Mouse (Mus musculus) cerebellum, postnatal 36 days (tissue): ENCODE measurements around the gene Gabarapl2.

Source experiments
- DNase-seq, 2 experiments: peaks; one replicate each; pipeline ENCODE4 v3.0.0; 2021 to 2022; ENCODE audit warnings: mixed read lengths in 2 of 2

The Gabarapl2 gene

DNA sequence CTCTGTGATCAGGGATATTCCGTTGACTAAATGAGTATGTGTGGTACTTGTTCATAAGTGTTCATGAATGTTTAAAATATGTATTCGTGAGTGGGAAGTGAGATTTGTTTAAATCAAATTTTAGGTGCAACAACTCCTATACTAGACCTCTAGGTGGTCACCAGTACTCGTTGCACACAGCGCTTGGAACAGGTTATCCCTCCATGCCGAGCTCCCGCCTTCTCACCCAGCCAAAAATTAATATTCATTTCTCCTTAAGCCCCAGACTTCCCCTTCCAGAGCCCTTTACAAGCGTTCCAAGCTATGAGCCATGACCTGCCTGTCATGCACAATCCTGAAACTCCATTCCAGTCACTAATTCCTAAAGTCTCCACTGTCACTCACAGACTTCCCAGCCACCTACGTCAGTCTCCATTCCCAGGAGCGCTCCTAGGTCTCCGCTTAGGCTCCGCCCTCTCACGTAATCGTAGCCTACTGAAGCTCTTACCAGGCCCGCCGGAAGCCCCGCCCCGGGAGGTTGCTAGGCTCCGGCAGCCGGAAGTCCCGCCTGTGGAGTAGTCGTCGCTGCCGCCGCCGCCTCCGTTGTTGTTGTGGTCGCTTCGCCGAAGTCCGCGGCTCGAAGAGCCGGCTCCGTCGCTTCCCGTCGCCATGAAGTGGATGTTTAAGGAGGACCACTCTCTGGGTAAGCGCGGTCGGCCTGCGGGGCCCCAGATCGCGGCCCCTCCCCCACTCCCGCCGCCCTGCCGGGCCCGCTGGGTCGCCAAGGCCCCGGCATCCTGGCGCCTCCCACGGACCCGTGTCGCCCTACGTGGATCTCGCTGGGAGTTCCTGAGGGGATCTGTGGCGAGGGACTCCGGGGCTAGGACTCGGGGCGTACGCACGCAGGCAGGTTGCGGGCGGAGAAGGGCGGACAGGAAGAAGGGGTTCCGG is at the start of gene Gabarapl2:
Gene Gabarapl2 (plus strand): TSS at position 533 of the 930 bp plus-strand sequence.
- peak; percentile 97 to 99 for DNase-seq

DNA sequence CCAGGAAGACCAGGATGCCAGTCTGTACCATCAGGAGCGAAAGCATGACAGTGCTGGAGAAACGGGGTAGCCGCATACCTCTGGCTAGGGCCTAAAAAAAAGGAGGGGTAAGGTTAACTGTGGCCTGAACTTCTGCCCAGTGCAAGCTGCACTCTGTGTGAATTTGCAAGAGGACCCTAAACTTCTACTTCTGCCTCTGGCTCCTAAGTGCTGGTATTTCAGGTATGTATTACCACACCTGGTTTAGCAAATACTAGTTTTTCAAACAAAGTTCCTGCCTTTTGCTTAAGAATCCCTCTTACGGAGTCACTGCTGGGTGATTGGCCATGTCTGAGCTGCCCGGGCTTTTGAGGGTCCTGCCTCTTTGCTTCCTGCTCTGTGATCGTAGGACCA is 49.6 kb upstream of the Gabarapl2 start:
- no peak for DNase-seq

DNA sequence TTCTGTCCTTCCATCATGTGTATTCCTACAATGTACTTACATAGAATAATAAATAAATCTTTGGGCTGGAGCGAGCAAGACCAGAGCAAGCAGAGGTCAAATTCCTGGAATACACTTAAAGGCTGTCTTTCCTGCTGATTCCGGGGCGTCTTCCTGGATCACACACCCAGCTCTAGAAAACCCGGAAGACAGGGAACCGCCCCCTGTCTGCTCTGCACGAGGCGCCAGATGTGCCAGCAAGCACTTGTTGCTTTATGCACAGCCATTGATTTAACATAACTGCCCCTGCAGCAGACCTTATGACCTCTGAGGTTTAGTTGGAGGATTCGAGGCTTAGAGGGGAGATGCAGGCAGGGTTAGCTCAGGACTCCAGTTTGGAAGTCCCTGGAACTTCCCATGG is 48.5 kb upstream of the Gabarapl2 start:
- no peak for DNase-seq

DNA sequence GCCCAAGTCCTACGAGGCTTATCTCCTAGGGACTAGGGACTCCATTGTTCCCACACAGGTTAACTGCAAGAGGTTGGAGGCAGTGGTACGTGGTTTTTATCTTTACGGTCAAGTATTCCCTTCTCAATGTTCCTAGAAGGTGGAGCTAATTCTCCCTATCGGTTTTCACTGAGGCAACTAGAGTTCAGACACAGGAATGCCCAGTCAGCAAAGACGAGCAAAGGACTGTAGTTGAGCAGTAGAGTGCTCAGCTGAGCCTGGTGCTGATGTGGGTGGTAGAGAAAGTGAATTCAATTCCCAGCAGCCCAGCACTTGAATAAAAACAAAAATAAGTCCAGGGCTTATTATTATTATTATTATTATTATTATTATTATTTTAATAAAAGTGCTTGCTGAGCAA is 47.9 kb upstream of the Gabarapl2 start:
- no peak for DNase-seq

DNA sequence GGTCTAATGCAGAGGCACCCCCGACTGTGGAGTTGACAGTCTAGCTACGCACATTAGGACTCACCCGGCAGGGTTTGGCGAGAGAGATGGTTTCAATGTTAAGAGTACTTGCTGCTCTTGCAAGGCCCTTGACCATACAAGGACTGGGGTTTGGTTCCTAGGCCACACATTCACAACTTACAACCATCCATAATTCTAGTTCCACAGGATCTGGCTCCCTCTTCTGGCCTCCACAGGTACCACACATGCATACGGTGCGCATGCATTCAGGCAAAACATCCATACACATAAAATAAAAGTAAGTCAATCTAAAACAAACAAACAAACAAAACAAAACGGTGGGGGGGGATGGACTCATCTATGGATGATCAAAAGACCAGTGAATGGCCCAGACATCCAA is 45.5 kb upstream of the Gabarapl2 start:
- DNase-seq: no peak

DNA sequence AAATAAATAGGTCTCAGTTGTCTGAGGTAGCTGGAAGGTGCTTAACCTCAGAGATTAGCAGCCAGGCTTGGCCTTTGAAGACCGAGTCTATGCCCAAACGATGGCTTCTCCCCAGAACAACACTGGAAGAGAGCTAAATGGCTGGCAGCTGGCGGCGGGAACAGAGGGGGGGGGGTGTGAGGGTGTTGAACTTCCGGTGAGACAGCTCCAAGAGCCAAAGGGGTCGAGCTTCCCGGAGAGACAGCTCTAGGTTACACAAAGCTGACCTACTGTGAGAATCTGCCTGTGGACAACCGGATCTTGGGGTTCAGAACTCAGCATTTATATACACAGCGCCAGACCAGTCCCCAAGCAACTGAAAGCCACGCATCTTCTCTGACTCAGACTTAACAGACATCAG is 41.9 kb upstream of the Gabarapl2 start:
- no peak for DNase-seq

DNA sequence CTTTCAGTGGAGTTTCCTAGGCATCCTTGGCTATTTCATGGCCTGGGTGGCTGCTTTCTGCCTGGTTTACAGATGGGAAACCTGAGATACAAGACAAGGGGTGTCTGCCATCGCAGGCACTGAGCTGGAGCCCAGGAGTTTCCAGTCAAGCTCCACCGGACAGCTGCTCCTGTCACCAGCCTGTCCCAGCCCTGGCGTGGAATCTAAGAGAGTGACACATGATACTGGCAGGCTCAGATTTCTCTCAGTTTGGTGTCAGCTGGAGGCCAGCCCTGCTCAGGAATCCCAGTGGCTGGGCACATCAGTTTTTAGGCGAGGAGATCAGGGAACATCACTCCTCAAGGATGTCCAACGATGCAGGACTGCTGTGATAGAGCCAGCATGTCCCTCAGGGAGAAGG is 38.4 kb upstream of the Gabarapl2 start:
- no peak for DNase-seq

DNA sequence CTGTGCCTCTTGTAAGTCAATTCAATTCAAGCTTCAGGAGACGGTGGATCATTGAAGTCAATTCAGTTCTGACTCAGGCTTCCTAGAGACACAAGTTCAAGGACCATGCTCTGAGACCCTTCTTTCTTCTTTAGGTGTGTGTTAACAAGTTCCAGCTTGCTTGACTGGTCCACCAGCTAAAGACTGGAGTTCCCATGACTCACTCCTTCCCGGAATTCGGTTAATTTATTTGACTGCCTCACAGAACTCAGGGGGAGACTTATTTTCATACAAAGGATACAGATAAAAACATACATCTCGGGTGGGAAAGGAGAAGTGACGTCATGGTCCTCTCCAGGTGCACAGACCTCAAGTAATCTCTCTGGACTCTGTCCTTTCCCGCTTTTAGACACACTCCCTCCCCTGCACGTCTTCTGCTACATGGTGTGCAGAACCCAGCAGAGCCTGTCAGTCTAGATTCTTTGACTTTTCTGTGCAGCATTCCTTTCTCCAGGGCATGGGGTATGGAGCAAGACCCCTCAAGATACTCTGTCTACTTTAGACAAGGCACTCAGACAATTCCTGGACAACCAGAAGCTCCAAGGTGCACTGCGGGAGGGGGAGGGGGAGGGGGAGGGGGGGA is 34.9 kb upstream of the Gabarapl2 start:
- DNase-seq: no peak

DNA sequence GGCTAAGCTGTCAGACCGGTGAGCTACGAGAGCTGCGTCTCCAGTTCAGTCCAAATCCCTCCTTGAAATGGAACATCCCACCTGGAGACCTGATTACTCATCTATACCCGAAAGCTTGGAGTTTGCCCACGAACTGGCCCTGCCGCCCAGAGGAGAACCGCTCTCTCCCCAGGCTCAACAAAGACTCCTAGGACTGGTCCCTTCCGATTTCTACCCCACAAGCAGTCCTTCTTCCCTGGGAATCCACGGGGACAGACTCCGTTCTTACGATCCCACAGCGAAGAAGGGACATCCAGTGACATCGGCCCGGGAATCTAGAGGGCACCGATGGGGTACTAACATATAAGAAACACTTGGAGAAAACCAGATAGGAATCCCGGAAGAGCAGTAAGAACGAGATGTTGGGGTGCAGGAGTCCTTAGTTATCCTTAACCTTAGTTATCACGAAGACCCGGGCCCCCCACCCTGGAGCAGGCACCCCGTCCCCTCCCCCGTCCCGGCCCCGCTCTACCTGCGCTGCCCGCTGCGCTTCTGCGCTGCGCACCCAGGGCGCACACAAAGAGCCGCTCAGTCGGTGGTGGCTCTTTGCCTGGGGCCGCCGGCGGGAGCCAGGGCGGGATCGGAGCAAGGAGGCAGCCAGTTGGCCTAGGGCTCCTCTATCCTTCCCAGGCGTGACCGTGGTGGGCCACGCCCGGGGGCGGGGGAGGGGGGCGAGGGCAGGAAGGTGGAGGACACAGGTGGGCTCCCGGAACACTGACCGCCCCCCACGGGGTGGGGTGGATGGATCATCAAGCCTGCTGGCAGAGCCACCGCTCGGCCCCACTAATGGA is 30.7 kb upstream of the Gabarapl2 start, which contains the start of gene Chst5:
Gene Chst5 (minus strand): TSS at position 827 of the 830 bp plus-strand sequence.
- peak; percentile 43 to 44 for DNase-seq

DNA sequence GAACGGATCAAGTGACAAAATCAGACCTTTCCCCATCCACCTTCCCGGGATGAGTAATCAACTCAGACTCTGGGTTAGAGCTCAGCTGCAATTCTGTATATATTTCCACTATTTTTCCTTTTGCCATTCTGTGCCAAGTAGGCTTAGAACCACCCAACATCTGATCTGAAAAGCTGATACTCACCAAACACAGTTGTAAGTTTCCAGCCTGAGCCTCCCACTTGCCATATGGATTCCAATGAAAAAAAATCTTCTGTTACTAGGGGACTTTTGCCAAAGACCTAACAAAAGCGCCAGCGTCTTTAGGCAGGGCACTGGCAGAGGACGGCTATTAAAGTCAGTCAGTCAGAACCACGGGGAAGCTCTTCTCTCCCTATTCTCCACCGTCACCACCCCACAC is 28.9 kb upstream of the Gabarapl2 start:
- DNase-seq: no peak

DNA sequence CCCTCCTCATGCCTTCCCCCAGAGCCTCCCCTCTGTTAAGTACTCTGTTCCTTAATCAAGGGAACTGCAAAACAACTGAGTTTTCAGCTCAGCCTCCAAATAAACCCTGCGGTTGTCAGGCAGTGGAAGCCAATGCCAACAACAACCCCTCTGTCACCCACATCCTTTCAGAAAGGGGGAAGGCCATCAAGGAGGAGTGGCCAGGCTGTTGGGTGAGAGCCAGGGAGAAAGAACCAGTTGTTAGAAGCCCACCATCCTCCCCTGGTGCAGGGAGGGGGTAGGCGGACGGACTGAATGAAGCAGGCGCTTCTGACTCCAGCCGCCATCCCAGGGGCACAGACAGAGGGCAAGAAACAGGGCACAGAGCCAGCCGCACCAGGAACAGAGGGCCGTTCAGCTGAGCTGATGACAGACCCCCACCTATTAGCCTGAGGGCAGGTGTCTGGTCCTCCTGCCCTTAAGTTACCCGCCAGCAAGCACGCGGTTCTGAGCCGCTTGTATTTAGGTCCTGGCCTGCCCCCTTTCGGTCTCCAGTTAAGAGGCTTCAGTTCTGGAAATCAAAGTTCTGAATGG is 27.6 kb upstream of the Gabarapl2 start:
- DNase-seq: peak; percentile 16 to 22

DNA sequence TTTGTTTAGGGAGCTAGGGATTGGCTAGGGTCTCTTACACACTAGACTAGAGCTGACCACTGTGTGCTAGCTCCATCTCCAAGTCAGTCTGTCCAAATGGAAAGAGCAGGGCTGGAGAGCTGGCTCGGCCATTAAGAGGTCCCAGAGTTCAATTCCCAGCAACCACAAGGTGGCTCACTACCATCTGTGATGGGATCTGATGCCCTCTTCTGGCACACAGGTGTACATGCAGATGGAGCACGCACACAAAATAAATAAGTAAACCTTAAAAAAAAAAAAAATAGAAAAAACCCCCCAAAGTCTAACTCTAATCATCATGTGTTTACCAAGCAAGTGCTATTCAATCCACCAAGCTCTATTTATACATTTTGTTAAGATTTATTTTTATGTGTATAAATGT is 20.8 kb upstream of the Gabarapl2 start:
- no peak for DNase-seq

DNA sequence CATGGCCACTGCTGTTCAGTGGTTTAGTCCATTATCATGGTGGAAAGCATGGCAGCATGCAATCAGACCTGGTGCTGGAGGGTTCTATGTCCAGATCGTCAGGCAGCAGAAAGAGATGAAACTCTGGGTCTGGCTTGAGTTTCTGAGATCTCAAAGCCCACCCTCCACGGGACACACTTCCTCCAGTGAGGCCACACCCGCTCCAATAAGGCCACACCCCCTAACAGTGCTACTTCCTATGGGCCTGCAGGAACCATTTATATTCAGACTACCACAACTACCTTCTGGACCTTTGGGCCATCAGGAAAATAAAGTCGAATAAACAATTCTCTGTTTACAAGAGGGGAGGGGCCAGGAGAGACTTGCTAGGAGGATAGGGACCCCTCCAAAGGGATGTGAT is 19.5 kb upstream of the Gabarapl2 start:
- DNase-seq: no peak

DNA sequence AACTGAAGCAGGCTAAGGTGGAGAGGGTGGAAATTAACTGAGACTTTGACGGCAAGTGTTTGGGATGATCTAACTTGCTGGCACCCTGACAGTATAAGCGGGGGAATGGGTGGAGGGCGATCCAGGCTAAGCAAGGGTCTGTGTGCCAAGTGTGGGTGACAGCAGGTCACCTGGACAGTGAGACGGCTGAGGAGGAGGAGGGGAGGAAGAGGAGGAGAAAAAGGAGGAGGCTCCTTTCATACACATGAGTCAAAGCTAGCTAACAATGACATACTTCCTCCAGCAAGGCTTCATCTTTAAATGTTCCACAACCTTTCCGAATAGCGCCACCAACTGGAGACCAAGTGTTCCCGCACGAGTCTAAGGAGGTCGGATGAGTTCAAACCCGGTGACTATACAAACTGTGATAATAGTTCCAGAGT is 17.1 kb upstream of the Gabarapl2 start:
- peak; percentile 71 to 82 for DNase-seq

DNA sequence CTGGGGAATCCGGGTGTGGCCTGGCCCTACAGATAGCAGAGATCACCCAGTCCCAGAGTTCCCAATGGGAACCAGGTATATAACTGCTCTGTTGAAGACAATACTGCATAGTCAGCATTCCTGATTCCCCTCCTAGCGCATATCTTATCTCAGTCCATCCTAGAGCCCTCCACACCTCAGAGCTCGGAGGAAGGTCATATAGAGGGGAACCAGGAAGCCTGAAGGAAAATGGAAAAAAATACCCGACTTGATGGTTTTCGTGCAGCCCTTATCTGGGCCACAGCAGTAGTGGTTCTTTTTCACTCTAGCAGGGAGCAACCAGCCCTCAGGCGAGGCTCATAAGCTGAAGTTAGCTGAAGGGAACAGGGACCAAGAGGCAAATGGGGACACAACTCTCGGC is 15.5 kb upstream of the Gabarapl2 start:
- DNase-seq: no peak

DNA sequence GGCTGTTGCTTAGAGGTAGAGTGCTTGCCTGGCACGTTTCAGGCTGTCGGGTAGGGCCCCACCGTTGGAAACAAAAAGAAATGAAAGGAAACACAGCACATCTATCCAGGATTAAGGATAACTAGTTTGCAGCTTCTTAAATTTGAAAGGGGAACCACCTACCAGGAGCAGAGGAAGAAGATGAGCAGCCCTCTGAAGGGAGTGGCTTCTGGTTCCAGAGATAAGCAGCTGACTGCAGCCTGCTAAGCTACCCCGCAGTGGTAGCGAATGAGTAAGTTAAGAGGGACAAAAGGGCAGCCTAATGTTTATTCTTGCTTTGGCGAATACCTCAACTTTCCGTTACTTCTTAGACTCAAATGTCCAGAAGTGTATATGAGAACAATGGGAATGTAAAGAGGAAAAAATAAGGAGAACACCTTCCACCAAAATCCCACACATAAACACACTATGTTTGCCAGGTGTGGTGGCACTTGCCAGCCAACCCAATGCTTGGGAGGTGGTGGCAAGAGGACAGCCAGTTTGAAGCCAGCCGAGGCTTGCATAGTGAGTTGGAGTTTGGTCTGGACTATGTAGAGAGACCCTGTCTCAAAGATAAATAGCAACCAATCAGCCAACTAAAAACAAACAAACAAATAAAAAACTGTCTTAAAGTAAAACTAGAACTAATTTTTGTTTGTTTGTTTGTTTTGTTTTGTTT is 10.7 kb upstream of the Gabarapl2 start:
- DNase-seq: no peak

DNA sequence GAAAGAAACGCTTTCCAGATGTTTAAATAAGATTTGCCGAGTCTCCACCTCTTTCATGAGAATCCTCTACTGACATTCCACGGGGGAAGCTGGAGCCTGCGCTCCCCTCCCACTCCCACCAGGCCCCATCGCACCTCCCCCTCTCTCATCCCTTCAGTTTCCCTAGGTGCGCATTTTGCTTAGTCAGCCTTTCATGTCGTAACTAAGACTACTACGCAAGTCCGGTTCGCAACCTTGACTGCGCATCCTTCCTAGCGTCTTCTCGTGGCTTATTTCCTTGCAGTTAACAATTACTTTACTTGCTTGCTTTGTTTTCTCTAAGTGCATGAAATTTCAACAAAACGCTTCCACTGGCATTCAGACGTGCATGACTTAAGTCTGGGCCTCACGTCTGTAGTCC is 8.8 kb upstream of the Gabarapl2 start:
- no peak for DNase-seq

DNA sequence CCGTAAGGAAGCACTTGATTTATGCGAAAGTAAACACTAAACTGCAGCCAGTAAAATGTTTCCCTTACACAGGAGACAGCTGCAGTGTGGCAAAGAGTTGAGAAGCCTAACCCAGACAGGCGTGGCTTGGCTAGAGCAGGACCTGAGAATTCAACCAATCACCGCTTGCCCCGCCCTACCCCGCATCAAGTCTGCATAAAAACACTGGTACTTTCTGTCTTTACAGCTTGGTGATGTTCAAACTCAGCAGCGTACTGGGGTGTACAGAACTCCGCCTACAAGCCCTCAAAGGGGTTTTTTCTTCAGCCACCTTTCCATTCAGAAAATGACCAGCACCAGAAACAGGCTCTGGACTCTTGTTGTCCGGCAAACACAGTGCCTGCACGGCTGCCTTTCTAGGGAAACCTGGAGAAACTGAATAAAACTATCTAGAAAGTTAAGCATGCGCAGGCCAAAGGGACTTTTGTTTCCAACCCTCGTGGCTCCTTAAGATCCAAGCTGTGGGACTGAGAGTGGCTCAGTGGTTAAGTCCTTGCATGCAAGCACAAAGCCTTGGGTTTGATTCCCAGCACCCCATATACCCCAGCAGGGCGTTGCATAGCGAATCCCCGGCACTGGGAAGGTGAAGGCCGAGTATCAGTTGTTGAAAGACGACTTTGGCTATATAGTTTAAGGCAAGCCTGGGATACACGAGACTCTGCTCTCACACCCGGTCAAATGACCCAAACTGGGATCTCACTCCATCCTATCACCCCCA is 7.7 kb upstream of the Gabarapl2 start:
- peak; percentile 57 to 61 for DNase-seq

DNA sequence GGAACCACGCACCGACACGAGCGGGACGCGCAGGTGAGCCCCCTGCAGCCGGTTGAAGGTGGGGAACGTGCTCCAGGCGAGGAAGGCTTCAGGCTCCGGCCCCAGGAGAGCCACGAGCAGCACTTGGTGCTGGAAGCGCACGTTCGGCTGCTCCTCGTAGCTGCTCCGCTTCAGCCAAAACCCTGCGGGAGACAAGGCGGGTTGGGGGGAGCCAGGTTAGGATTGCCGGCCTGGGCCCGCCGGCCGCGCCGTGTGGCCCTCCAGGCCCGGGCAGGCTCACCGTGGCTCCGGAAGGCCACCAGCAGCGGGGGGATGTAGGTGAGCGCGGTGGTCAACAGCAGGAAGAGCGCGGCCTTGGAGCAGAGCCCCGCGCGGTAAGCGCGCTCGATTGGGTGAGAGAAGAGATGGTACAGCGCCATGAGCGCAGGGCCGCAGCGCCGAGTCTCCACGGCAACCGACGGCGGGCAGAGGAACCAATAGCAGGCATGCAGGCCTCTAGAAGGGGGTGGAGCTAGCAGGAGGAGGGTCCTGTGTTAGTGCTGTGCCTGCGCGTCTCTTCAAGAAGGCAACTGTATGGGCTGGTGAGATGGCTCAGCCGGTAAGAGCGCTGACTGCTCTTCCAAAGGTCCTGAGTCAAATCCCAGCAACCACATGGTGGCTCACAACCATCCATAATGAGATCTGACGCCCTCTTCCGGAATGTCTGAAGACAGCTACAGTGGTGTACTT is 7.0 kb upstream of the Gabarapl2 start, which contains the start of gene Tmem231:
Gene Tmem231 (minus strand): TSS at position 534 of the 729 bp plus-strand sequence.
- peak; percentile 89 to 91 for DNase-seq

DNA sequence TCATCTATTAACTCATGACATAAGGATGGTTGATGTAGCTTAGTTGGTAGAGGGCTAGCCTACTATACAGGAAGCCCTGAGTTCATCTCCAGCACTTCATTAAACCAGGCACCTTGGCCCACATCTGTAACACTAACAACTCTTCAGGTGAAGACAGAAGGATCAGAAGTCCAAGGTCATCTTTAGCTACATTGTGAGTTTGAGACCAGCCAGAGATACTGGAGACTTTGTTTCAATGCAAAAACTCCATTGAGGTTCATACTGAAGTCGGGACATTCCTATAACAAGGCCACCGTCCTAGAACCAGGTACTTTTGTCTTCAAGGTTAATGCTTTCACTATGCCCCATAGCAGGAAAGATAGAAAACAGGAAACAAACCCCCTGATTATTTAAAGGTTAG is 6.3 kb upstream of the Gabarapl2 start:
- no peak for DNase-seq

DNA sequence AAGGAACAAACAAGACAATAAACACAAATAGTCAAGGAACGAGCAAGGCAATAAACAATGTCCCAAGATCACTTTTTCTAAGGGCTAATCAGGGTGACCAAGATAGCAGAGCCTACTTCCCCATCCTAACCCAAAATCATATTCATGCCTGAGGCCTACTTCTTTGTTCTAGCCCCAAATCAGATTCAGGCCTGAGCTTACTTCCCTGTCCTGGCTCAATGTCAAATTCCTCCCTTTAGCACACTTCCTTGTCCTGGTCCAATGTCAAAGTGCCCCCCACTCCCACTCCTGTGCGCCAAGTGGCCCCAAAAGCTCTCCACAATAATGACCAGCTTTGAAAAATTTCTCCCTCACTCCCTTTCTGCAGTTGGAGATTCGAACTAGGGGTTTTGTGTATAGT is 3.3 kb upstream of the Gabarapl2 start:
- DNase-seq: no peak
